Mouse (Mus musculus) cerebellum, adult 9-10 months (tissue): ENCODE results near the gene Mitf.

Source experiments
- DNase-seq: peaks from one replicate; pipeline ENCODE4 v3.0.0; 2022

Mitf gene

GRCm38 (mm10) chr6:97951711-97952110 is 144.9 kb downstream of the Mitf start:
- DNase-seq = no peak

DNA sequence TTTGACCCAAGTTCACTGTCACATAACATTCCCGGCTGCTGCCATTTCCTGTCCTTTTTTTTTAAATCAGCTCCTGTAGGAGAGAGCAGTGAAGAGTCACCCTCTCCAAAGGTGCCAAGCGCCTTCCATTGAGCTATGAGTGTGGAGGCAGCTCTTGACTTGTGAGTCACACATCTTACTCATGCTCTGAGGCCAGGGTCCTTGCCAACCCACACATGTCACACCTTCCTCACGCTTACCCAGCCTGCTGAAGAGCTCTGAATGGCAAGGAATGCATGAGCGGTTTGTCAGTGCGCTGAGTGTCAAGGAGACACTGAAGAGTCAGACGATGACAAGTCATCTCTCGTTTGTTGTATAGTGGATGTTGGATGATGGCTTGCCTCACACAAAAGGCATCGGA is 146.0 kb downstream of the Mitf start:
- no peak for DNase-seq

- DNase-seq = no peak
These were observed 149.3 kb downstream of the Mitf start for GRCm38 (mm10) chr6:97956121-97956520.

- DNase-seq = no peak
These were observed 149.8 kb downstream of the Mitf start for GRCm38 (mm10) chr6:97956636-97957035.

- no peak for DNase-seq
These were observed 151.4 kb downstream of the Mitf start for GRCm38 (mm10) chr6:97958276-97958675.

DNA sequence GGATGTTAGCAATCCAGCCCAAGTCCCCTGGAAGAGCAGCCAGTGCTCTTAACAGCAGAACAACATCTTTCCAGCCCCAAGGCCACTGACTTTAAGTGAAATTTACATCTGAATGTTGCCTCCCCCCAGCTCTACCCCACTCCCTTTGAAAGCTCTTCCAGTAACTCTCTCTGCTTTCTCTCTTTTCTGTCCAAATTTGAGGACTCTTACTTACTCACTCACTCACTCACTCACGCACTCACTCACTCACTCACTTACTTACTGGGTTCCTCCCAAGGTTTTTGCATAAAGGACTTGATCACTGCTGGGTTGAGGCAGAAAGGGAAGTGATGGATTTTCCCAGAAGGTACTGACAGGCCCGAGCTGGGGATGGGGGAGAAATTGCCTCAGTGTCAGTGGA is 154.9 kb downstream of the Mitf start:
- DNase-seq = no peak

DNA sequence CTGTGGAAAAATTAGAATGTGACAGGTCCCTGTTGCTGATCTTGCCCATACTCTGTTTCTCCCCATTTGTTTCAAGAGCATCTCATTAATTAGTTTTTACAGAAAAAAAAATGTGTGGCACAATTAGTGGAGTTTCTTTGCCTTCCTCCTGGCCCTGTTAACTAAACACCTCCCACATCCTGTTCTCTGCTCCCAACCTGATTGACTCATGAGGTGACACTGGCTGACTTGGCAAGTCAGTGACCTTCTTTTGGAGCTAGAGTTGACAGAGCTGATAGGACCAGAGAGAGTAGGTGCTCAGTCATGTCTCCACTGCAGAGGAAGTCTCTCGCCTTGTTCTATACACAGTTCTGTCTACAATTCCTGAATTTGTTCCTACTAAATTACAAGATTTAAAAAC is 155.5 kb downstream of the Mitf start:
- no peak for DNase-seq

GRCm38 (mm10) chr6:97964750-97965149 is 157.9 kb downstream of the Mitf start:
- DNase-seq = no peak

GRCm38 (mm10) chr6:97981668-97982067 is 174.8 kb downstream of the Mitf start:
- no peak for DNase-seq

DNA sequence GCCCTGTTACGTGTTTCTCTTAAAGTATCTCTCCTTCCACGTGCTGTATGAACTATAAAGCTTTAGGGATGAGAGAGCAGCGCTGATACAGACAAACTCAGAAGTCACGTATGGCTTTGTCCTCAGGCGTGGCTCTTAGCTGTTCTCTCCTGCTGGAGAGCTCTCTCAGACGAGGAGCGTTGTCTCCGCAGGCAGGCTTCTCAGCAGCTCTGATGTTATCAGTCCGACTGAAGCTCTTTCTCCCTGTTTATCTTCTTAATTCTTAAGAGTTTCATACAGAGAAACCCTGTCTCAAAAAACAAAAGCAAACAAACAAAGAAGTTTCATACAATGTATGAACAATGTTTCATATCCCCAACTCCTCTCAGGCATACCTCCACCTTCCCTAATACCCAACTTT is 178.8 kb downstream of the Mitf start:
- DNase-seq = no peak

GRCm38 (mm10) chr6:97986417-97986816 is 179.6 kb downstream of the Mitf start:
- no peak for DNase-seq

DNA sequence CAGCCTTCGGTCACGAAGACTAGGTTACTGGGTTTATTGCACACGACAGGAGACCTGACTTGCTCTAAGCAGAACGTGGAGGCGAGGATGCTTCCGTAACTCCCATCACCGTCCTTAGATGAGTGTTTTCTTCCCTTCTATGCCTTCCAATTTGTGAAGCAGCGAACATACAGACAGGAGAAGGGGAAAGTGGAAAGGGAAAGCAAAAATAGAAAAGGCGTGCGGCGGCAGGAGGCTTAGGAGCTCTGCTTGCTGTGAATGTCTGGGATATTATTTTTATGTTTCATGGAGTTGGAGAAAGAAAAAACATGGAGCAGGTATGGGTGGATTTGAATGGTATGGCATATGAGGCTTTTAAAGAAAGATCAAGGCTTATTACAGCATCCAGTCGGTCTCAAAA is 186.7 kb downstream of the Mitf start:
- no peak for DNase-seq

DNA sequence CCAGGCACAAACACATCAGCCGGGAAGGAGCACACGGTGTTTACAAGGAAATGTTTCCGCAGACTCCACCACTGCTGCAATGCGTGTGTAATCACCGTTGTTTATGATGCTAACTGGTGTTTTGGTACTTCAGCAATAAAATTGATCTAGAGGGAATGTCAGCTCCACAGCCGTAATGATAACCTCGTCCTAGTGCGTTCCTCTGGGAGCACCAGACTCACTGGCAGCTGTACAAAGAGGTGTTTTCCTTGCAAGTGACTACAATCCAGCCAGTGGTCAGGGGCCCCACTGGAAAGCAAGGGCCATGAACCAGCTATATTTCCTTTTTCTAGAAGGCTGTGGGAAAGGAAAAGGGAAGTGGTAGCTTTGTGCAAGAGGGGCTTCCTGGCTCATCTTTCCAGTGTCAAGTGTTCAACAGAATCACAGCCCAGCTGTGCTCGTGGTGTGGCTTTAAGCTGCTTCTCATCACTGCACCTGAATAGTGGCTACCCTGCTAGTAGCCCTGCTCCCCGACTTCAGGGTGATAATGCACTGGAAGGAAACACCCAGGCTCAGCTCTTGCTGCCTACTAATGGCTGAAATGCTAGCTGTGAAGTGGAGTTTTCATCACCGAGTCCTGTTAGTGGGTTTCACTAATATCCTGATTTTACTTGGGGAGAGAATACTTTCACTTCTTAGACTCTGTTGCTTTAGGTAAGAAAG is 188.9 kb downstream of the Mitf start:
- DNase-seq = no peak

DNA sequence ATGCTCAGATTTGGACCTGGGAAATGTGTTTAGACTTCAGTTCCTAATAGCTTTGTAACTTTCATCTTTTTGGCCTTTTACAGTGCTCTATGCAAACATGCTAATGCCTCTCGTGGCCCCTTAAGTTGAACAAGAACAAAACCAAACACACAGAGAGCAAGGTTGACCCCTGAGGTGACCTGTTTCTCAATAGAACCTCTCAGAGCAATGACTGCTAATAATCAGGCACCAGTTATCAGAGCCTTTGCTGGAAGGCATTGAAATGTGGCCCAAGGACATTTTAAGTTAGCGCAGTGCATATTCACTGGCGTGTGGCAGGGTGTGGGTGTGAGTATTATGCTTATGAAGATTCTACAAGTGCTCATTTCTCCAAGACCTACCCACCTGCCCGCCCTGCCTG is 194.7 kb downstream of the Mitf start:
- DNase-seq = no peak

DNA sequence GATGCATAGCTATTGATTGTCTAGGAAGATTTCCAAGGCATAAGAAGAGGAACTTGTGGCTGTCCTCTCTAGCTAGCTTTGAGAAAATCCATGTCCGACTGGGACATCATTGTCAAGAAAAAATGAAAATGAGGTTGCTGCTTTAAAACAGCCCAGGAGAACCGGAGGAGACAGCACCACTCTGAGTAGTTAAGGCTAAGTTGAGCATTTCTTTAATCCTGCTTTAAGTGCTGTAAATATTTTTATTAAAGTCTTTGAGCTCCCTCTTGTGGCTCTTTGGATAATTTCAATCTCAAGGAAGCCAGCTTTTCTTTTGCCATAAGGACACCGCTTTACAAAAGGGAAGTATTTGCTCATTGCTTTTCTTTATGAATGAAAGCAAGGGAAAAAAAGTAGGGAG is 196.3 kb downstream of the Mitf start:
- peak; percentile 72 for DNase-seq

GRCm38 (mm10) chr6:98005566-98005965 is 198.7 kb downstream of the Mitf start:
- peak; percentile 12 for DNase-seq

DNA sequence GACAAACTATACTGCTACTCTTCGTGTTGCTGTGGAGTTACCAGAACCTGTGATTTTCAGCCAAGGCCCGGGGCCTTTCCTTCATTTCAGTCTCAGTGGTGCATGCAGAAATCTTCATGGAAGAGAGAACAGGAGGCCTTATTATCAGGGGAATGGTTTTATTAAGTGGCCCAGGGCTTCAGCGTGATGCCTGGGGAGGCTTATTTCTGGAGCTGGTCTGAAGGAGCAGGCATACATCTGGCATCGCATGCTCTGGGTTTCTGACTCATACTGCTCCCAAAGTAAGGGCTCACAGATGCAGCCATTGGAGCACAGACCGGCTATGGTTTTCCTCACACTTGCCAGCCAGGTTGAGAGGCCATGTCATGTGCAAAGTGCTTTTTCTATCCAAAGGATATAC is 208.2 kb downstream of the Mitf start:
- no peak for DNase-seq

- DNase-seq = no peak
These were observed 209.0 kb downstream of the Mitf start for GRCm38 (mm10) chr6:98015819-98016218.

GRCm38 (mm10) chr6:98023876-98024275 is 217.0 kb downstream of the Mitf start:
- DNase-seq = no peak

DNA sequence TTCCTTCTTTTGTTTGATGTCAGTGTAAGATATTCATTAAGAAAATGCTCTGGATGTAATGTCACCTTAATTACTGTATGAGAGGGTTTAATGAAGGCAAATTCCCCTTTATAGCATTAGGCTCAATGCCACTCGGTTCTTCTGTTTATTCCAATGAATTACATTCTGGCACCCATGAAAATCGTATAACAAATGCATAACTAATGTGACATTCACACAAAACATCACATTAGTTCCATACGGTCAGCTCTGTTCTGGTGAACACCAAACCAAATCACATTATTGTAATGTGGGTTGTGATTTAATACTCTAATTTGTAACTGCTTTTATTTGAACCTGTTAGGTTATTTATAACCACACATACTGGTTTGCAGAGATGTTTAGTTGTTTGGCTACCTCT is 231.7 kb downstream of the Mitf start:
- DNase-seq = no peak

- DNase-seq = no peak
These were observed 234.9 kb downstream of the Mitf start for GRCm38 (mm10) chr6:98041795-98042194.

- DNase-seq = peak; percentile 8
These were observed 239.7 kb downstream of the Mitf start for GRCm38 (mm10) chr6:98046295-98047108.

DNA sequence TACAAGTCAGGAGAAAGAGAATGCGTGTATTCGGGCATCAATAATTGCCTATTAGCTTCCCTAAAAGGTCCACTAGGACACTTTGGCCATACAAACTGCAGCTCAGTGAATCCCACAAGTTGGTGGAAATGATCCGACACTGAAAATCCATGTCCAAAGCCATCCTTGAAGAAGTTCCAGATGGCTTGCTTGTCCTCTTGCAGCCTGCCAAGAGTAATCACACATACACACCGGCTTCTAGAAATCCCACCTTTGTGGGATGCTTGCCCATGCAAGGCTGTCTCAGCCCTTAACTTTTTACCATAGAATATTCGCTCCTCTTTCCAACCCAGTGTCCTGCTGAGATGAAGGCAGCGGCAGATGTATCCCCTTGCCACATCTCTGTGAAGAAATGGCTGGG is 240.9 kb downstream of the Mitf start:
- no peak for DNase-seq

GRCm38 (mm10) chr6:98048671-98049438 is 242.0 kb downstream of the Mitf start:
- DNase-seq = peak; percentile 12
